In genomic region chr11:32266776-32267175, GRCm38 (mm10) we compare ENCODE assay signal across 8 mouse cellular contexts. TPM values are rescaled to one million over a fixed set of nuclear protein-coding genes. Genes with fewer than 3 reads are reported as not detected.
DNase-seq lines count a peak whose midpoint lies in the region; ATAC-seq and TF ChIP-seq lines count a peak whose summit lies in the region.

No protein-coding gene starts in this region.

- intact Hi-C loops in heart, adult 2 months (cut with DNase I), result loop anchor here (5.0 kb wide), 1 partner anchor 44 kb away; the partner anchor contains the start of gene Rhbdf1
- intact Hi-C loops in heart, postnatal 36 days (cut with DNase I), result no loop called here

- DNase-seq in heart, adult 2 months, result no peak
- DNase-seq in heart, postnatal 36 days, result no peak
- DNase-seq in liver, embryonic 14.5 days (ENCODE audit: low read depth in 3 of 3, low spot score in 3 of 3), result no peak
- DNase-seq in frontal cortex, postnatal 14 days (ENCODE audit: low spot score in 2 of 2), result no peak
- DNase-seq in left cerebral cortex, adult 8-10 months (ENCODE audit: low spot score in 2 of 2), result no peak
- DNase-seq in B cell, adult 2 months, result no peak

- H3K27me3 ChIP-seq in heart, adult 2 months (ENCODE audit: control insufficient read depth, insufficient read depth, low read length), result no peaks in the 10 kb centered on the region
- no peaks in the 10 kb centered on the region for H3K27me3 ChIP-seq in C2C12 (ENCODE audit: control insufficient read depth, insufficient read depth, insufficient read length)
- peaks cover 19% of the 10 kb centered on the region for H3K27me3 ChIP-seq in forebrain, embryonic 12.5 days
- H3K27me3 ChIP-seq in liver, embryonic 14.5 days (ENCODE audit: control insufficient read depth, insufficient read depth, low read length), result no peaks in the 10 kb centered on the region

- H3K79me2 ChIP-seq in heart, adult 2 months (replicated peaks; ENCODE audit: control insufficient read depth, insufficient read depth, low read length), result peaks cover 7% of the 10 kb centered on the region
- H3K79me2 ChIP-seq in C2C12 (ENCODE audit: control insufficient read depth, insufficient read depth), result peaks cover 38% of the 10 kb centered on the region

- peaks cover 3% of the 10 kb centered on the region; the same call in 1 of the 2 replicates for H3K36me3 ChIP-seq in heart, adult 2 months (ENCODE audit: control insufficient read depth, insufficient read depth, low read length)
- H3K36me3 ChIP-seq in C2C12 (ENCODE audit: control insufficient read depth, insufficient read depth), result peaks cover under 1% of the 10 kb centered on the region
- H3K36me3 ChIP-seq in forebrain, embryonic 12.5 days (replicated peaks), result peaks cover 6% of the 10 kb centered on the region
- H3K36me3 ChIP-seq in liver, embryonic 14.5 days (replicated peaks; ENCODE audit: control insufficient read depth, insufficient read depth, low read depth), result peaks cover 10% of the 10 kb centered on the region

- H3K27ac ChIP-seq in heart, adult 2 months, result peak overlapping the region; percentile 93
- peak overlapping the region; percentile 98 for H3K27ac ChIP-seq in forebrain, embryonic 12.5 days
- peak overlapping the region; percentile 95 for H3K27ac ChIP-seq in liver, embryonic 14.5 days

- peak overlapping the region; percentile 95 for H3ac ChIP-seq in C2C12 (ENCODE audit: control insufficient read depth, insufficient read length, low read depth)

- peak overlapping the region; percentile 95 for H3K9ac ChIP-seq in heart, adult 2 months (ENCODE audit: low read depth, low read length)
- peak overlapping the region; percentile 93 for H3K9ac ChIP-seq in forebrain, embryonic 12.5 days
- H3K9ac ChIP-seq in liver, embryonic 14.5 days (replicated peaks), result peak overlapping the region; percentile 96

- peaks cover 3% of the 10 kb centered on the region for H3K4me1 ChIP-seq in heart, adult 2 months (ENCODE audit: control insufficient read depth, insufficient read depth, low read length)
- H3K4me1 ChIP-seq in forebrain, embryonic 12.5 days, result peaks cover 14% of the 10 kb centered on the region
- H3K4me1 ChIP-seq in liver, embryonic 14.5 days (replicated peaks; ENCODE audit: control insufficient read depth in 2 of 2, insufficient read depth in 2 of 2, low read length in 1 of 2), result peaks cover 74 to 80% of the 10 kb centered on the region in 2 experiments

- WGBS in heart, adult 2 months, result 23% methylated on average over 6 of the region's 6 CpGs
- WGBS in forebrain, embryonic 12.5 days, result 34% methylated on average over 6 of the region's 6 CpGs
- WGBS in liver, embryonic 14.5 days (ENCODE audit: insufficient replicate concordance), result 25% methylated on average over 6 of the region's 6 CpGs

- H3K79me3 ChIP-seq in C2C12 (ENCODE audit: low read depth), result peaks cover 17% of the 10 kb centered on the region

- no peak for TF ChIP-seq CTCF in heart, adult 2 months (IDR thresholded peaks at IDR 0.05)
- TF ChIP-seq CTCF in C2C12 (IDR thresholded peaks at IDR 0.05; ENCODE audit: control insufficient read depth, insufficient read depth, insufficient read length), result no peak
- TF ChIP-seq CTCF in liver, embryonic 14.5 days (IDR thresholded peaks at IDR 0.05; ENCODE audit: low read depth), result no peak

- no peak for ATAC-seq in forebrain, embryonic 12.5 days (ENCODE audit: low FRiP score)
- no peak for ATAC-seq in liver, embryonic 14.5 days (ENCODE audit: insufficient read depth)

- peak overlapping the region; percentile 60 for H3K4me2 ChIP-seq in forebrain, embryonic 12.5 days
- peak overlapping the region; percentile 83 for H3K4me2 ChIP-seq in liver, embryonic 14.5 days (ENCODE audit: low read depth)

- TF ChIP-seq POLR2A in heart, adult 2 months (IDR thresholded peaks at IDR 0.05; ENCODE audit: insufficient read depth, low read depth, low read length), result no peak

- H3K4me3 ChIP-seq in heart, adult 2 months, result peak overlapping the region; percentile 81
- peak overlapping the region; percentile 78 for H3K4me3 ChIP-seq in C2C12 (ENCODE audit: insufficient read depth, poor library complexity, severe bottlenecking)
- H3K4me3 ChIP-seq in forebrain, embryonic 12.5 days (replicated peaks), result peak overlapping the region; percentile 82
- H3K4me3 ChIP-seq in liver, embryonic 14.5 days (ENCODE audit: insufficient read depth in 1 of 2, low read depth in 2 of 2, low read length in 2 of 2), result peak overlapping the region; percentile 75 to 83

- TF ChIP-seq EP300 in heart, adult 2 months (IDR thresholded peaks at IDR 0.05; ENCODE audit: insufficient read depth, low read depth, low read length), result no peak
- no peak for TF ChIP-seq EP300 in liver, embryonic 14.5 days (IDR thresholded peaks at IDR 0.05; ENCODE audit: low read depth)

- H3K9me3 ChIP-seq in forebrain, embryonic 12.5 days, result no peaks in the 10 kb centered on the region
- no peaks in the 10 kb centered on the region for H3K9me3 ChIP-seq in liver, embryonic 14.5 days (ENCODE audit: control insufficient read depth, low read length)

TF ChIP-seq in C2C12, 6 proteins besides CTCF, POLR2A, EP300 and RAD21:
- no peak for TF ChIP-seq MAX (IDR thresholded peaks at IDR 0.05)
- TF ChIP-seq FOSL1 (IDR thresholded peaks at IDR 0.05; ENCODE audit: insufficient read depth, low read length, poor library complexity, severe bottlenecking), result no peak
- TF ChIP-seq MYOG (IDR thresholded peaks at IDR 0.05; ENCODE audit: control insufficient read depth, extremely low read depth, insufficient read length), result no peak
- TF ChIP-seq MYOD1 (IDR thresholded peaks at IDR 0.05; ENCODE audit: control insufficient read depth, insufficient read length, low read depth), result no peak
- no peak for TF ChIP-seq USF1 (IDR thresholded peaks at IDR 0.05; ENCODE audit: low read depth)
- TF ChIP-seq CEBPB (IDR thresholded peaks at IDR 0.05; ENCODE audit: low read depth), result no peak

RNA-seq across cellular contexts. Expression of gene Nprl3, which starts 0.7 kb away (rescaled TPM):
- 10 to 100 TPM; 27.1 to 27.2 TPM for total RNA-seq in heart, adult 2 months (2021)
- polyA plus RNA-seq in heart, adult 2 months (2012; rRNA removed), result 59.5 and 79.9 TPM in 2 replicates
- 10 to 100 TPM; 26.1 to 28.5 TPM for total RNA-seq in heart, postnatal 36 days (2021)
- polyA plus RNA-seq in C2C12 (2012; fragmentation: generic; extraction: Trizol), result 34.0 TPM
- 50.2 and 50.9 TPM in 2 replicates for polyA plus RNA-seq in forebrain, embryonic 12.5 days (2016; fragmentation: Nextera tagmentation; extraction: Ambion mirVana)
- polyA plus RNA-seq in liver, embryonic 14.5 days (2012; rRNA removed), result 36.8 and 44.5 TPM in 2 replicates
- 16.5 and 16.8 TPM in 2 replicates for polyA plus RNA-seq in liver, embryonic 14.5 days (2014; fragmentation: Nextera tagmentation; extraction: Ambion mirVana)
- 10 to 100 TPM; 55.3 to 63.7 (median 60.5) TPM for total RNA-seq in left cerebral cortex, adult 8-10 months (2022)

RNA-seq across cellular contexts. Expression of gene Hba-x, which starts 9.4 kb away (rescaled TPM):
- total RNA-seq in heart, adult 2 months (2021), result not detected
- polyA plus RNA-seq in heart, adult 2 months (2012; rRNA removed), result not detected in 2 replicates
- total RNA-seq in heart, postnatal 36 days (2021), result not detected
- polyA plus RNA-seq in C2C12 (2012; fragmentation: generic; extraction: Trizol), result not detected
- 1,147 and 1,607 TPM in 2 replicates for polyA plus RNA-seq in forebrain, embryonic 12.5 days (2016; fragmentation: Nextera tagmentation; extraction: Ambion mirVana)
- polyA plus RNA-seq in liver, embryonic 14.5 days (2012; rRNA removed), result 32.1 and 38.8 TPM in 2 replicates
- 74.9 and 85.3 TPM in 2 replicates for polyA plus RNA-seq in liver, embryonic 14.5 days (2014; fragmentation: Nextera tagmentation; extraction: Ambion mirVana)
- total RNA-seq in left cerebral cortex, adult 8-10 months (2022), result not detected

RNA-seq across cellular contexts. Expression of gene Hba-a1, which starts 16.5 kb away (rescaled TPM):
- over 10,000 TPM in 1 of 2 experiments, 1,000 to 10,000 TPM in 1; 5,353 to 37,215 TPM for total RNA-seq in heart, adult 2 months (2021)
- polyA plus RNA-seq in heart, adult 2 months (2012; rRNA removed), result 3,162 and 34,446 TPM in 2 replicates
- over 10,000 TPM in 1 of 2 experiments, 1,000 to 10,000 TPM in 1; 7,538 to 10,107 TPM for total RNA-seq in heart, postnatal 36 days (2021)
- polyA plus RNA-seq in C2C12 (2012; fragmentation: generic; extraction: Trizol), result 12.1 TPM
- 2,326 and 2,947 TPM in 2 replicates for polyA plus RNA-seq in forebrain, embryonic 12.5 days (2016; fragmentation: Nextera tagmentation; extraction: Ambion mirVana)
- polyA plus RNA-seq in liver, embryonic 14.5 days (2012; rRNA removed), result 26,041 and 60,430 TPM in 2 replicates
- 70,707 and 74,513 TPM in 2 replicates for polyA plus RNA-seq in liver, embryonic 14.5 days (2014; fragmentation: Nextera tagmentation; extraction: Ambion mirVana)
- 100 to 1,000 TPM; 209 to 396 (median 272) TPM for total RNA-seq in left cerebral cortex, adult 8-10 months (2022)

RNA-seq across cellular contexts. Expression of gene Hbq1b, which starts 20.0 kb away (rescaled TPM):
- 1 to 10 TPM in 1 of 2 experiments, under 1 TPM in 1; 0.70 to 2.4 TPM for total RNA-seq in heart, adult 2 months (2021)
- polyA plus RNA-seq in heart, adult 2 months (2012; rRNA removed), result 1.5 and 3.8 TPM in 2 replicates
- total RNA-seq in heart, postnatal 36 days (2021), result 1 to 10 TPM in 1 of 2 experiments, not detected in 1; 1.4 TPM
- not detected for polyA plus RNA-seq in C2C12 (2012; fragmentation: generic; extraction: Trizol)
- 2.4 TPM in 2 replicates for polyA plus RNA-seq in forebrain, embryonic 12.5 days (2016; fragmentation: Nextera tagmentation; extraction: Ambion mirVana)
- 127 and 156 TPM in 2 replicates for polyA plus RNA-seq in liver, embryonic 14.5 days (2012; rRNA removed)
- 157 and 161 TPM in 2 replicates for polyA plus RNA-seq in liver, embryonic 14.5 days (2014; fragmentation: Nextera tagmentation; extraction: Ambion mirVana)
- total RNA-seq in left cerebral cortex, adult 8-10 months (2022), result under 1 TPM in 2 of 4 experiments, not detected in 2; 0.72 to 0.78 TPM

RNA-seq across cellular contexts. Expression of gene Hba-a2, which starts 29.5 kb away (rescaled TPM):
- total RNA-seq in heart, adult 2 months (2021), result over 10,000 TPM in 1 of 2 experiments, 1,000 to 10,000 TPM in 1; 4,976 to 34,253 TPM
- polyA plus RNA-seq in heart, adult 2 months (2012; rRNA removed), result 9,938 and 81,467 TPM in 2 replicates
- total RNA-seq in heart, postnatal 36 days (2021), result 1,000 to 10,000 TPM; 7,375 to 9,600 TPM
- polyA plus RNA-seq in C2C12 (2012; fragmentation: generic; extraction: Trizol), result not detected
- polyA plus RNA-seq in forebrain, embryonic 12.5 days (2016; fragmentation: Nextera tagmentation; extraction: Ambion mirVana), result 4,843 and 6,486 TPM in 2 replicates
- polyA plus RNA-seq in liver, embryonic 14.5 days (2012; rRNA removed), result 214,511 and 362,158 TPM in 2 replicates
- polyA plus RNA-seq in liver, embryonic 14.5 days (2014; fragmentation: Nextera tagmentation; extraction: Ambion mirVana), result 162,484 and 169,597 TPM in 2 replicates
- total RNA-seq in left cerebral cortex, adult 8-10 months (2022), result 100 to 1,000 TPM; 161 to 321 (median 230) TPM

Comparison
In these comparisons a context has a peak if more than half of its experiments do, and no peak if none do; other contexts are left out.
1. RNA of gene Hba-x, which starts 9.4 kb away (polyA plus RNA-seq): 1,147 to 1,607 TPM in forebrain, embryonic 12.5 days and 32.1 to 85.3 TPM in liver, embryonic 14.5 days; not detected in heart, adult 2 months and not detected in C2C12 (single experiment); every median in the first group is over 10 times any median in the second.
2. RNA of gene Hba-a1, which starts 16.5 kb away (polyA plus RNA-seq): 26,041 to 74,513 TPM in liver, embryonic 14.5 days, 3,162 to 34,446 TPM in heart, adult 2 months and 2,326 to 2,947 TPM in forebrain, embryonic 12.5 days; 12.1 TPM in C2C12 (single experiment); every median in the first group is over 100 times any median in the second.
3. Peak in every context shown above with its lines, with median percentiles within 50 percentile points of each other: H3K27ac ChIP-seq, H3K4me3 ChIP-seq and H3K9ac ChIP-seq.